Mouse (Mus musculus): ENCODE results near the gene Olfr126. TPM values are rescaled to one million over a fixed set of nuclear protein-coding genes. Genes with fewer than 3 reads are reported as not detected.

Gene Olfr126
- not detected for total RNA-seq (2021)
- polyA plus RNA-seq (2012; rRNA removed): not detected in 2 replicates
- long read RNA-seq: 0 reads

GRCm38 (mm10) chr17:37847183-37847582, at the start of gene Olfr126:
Gene Olfr126, plus strand, starts transcription at chr17:37847483.
- no peak for DNase-seq

GRCm38 (mm10) chr17:37799588-37799987, 47.7 kb upstream of the Olfr126 start, which contains the start of gene Olfr124:
Gene Olfr124, plus strand, starts transcription at chr17:37799888.
- DNase-seq: no peak

DNA sequence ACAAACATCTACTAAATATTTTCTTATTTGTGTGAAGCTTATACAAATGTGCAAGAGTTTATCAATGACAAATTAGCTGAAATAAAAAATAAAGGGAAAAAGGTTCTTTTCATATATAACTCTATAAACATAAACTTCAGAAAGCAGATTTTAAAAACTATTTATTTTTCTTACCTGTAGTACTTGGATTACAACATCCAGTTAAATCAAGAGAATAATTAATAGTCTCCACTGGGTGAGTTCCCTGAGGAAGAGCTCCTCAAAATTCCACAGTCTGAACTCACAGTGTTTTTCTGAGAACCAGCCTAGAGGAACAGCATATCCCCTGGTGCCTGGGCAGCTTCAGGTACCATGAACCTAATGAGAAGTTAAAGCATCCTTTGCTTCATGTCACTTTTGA, 14.6 kb upstream of the Olfr126 start, which contains the start of gene Olfr125:
Gene Olfr125 (plus strand): TSS at position 301 of the 400 bp plus-strand sequence.
- DNase-seq: no peak

DNA sequence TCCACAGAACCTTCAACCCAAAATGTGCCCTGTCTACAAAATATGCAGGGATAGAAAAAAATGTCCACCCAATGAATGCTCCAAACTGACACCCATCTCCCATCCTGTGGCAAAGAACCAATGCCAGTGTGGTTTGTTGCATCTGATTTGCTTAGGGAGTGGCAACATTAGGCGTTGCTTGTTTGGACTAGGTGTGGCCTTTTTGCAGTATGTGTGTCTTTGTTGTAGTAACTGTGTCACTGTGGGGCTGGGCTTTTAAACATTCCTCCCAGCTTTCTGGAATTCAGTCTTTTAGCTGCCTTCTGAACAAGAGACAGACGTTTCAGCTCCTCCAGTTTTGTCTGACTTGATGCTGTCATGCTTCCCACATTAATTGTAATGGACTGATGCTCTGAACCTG, 16.6 kb downstream of the Olfr126 start:
- no peak for DNase-seq

DNA sequence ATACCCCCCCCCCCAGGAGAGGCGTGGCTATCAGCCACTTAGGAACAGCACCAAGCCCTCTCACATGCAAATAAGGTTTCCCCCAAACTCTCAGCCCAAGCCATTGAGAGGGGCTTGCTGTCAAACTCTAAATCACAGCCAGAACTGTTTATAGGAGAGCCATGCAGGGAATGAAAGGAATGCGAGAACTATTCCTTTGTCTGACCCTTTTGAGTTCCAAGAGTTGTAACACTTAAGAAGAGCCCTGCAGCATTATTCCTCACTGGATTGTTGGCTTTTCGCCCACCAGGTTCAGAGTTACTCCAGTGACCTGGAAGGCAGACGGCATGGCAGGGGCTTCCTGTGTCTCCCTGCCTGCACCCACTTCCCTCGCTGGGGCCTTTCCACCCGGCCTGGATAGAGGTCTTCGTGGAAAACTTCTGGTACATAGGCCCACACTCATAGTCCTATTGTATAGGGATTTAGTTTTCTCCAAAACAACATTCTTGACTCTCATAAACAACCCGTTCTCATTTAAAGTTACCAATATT, 22.5 kb downstream of the Olfr126 start:
- DNase-seq: no peak

GRCm38 (mm10) chr17:37873830-37874229, 26.5 kb downstream of the Olfr126 start:
- DNase-seq: no peak

DNA sequence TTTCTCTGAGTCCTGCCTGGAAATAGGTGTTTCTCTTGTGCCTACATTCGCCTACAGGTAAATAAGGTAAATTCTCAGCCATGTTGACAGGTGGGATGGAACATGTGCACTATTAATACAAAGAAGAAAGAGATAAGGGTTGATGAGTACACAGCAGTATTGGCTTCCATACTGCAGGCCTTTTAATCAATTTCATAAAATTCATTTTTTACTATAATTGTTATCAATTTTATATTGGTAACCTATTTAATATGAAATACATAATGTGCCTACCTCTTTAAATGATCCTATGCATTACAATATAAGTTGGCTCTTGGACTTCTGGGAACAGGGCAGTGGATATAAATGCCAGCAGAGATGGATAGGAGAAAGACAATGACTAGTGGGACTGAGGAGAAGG, 52.9 kb downstream of the Olfr126 start, which contains the start of gene Olfr127:
Gene Olfr127 (plus strand): TSS at position 301 of the 400 bp plus-strand sequence.
- DNase-seq: no peak

Other genes with a start within 250 kb of the Olfr126 start
- not detected for gene Olfr115, start 220.4 kb upstream of the Olfr126 start, total RNA-seq (2021)
- not detected in 2 replicates for gene Olfr115, start 220.4 kb upstream of the Olfr126 start, polyA plus RNA-seq (2012; rRNA removed)
- gene Olfr116, start 220.3 kb upstream of the Olfr126 start, total RNA-seq (2021): not detected
- not detected in 2 replicates for gene Olfr116, start 220.3 kb upstream of the Olfr126 start, polyA plus RNA-seq (2012; rRNA removed)
- not detected for gene Olfr117, start 183.7 kb upstream of the Olfr126 start, total RNA-seq (2021)
- gene Olfr117, start 183.7 kb upstream of the Olfr126 start, polyA plus RNA-seq (2012; rRNA removed): not detected in 2 replicates
- gene Olfr118, start 180.5 kb upstream of the Olfr126 start, total RNA-seq (2021): not detected
- not detected in 2 replicates for gene Olfr118, start 180.5 kb upstream of the Olfr126 start, polyA plus RNA-seq (2012; rRNA removed)
- not detected for gene Olfr119, start 150.9 kb upstream of the Olfr126 start, total RNA-seq (2021)
- not detected in 2 replicates for gene Olfr119, start 150.9 kb upstream of the Olfr126 start, polyA plus RNA-seq (2012; rRNA removed)
- not detected for gene Olfr120, start 125.7 kb upstream of the Olfr126 start, total RNA-seq (2021)
- gene Olfr120, start 125.7 kb upstream of the Olfr126 start, polyA plus RNA-seq (2012; rRNA removed): not detected in 2 replicates
- gene Olfr121, start 98.6 kb upstream of the Olfr126 start, total RNA-seq (2021): not detected
- gene Olfr121, start 98.6 kb upstream of the Olfr126 start, polyA plus RNA-seq (2012; rRNA removed): not detected in 2 replicates
- not detected for gene Olfr122, start 78.9 kb upstream of the Olfr126 start, total RNA-seq (2021)
- not detected in 2 replicates for gene Olfr122, start 78.9 kb upstream of the Olfr126 start, polyA plus RNA-seq (2012; rRNA removed)
- not detected for gene Olfr123, start 54.0 kb upstream of the Olfr126 start, total RNA-seq (2021)
- gene Olfr123, start 54.0 kb upstream of the Olfr126 start, polyA plus RNA-seq (2012; rRNA removed): not detected in 2 replicates
- not detected for gene Olfr124, start 47.6 kb upstream of the Olfr126 start, total RNA-seq (2021)
- gene Olfr124, start 47.6 kb upstream of the Olfr126 start, polyA plus RNA-seq (2012; rRNA removed): not detected in 2 replicates
- gene Olfr125, start 14.5 kb upstream of the Olfr126 start, total RNA-seq (2021): not detected
- not detected in 2 replicates for gene Olfr125, start 14.5 kb upstream of the Olfr126 start, polyA plus RNA-seq (2012; rRNA removed)
- gene Olfr127, start 53.0 kb downstream of the Olfr126 start, total RNA-seq (2021): not detected
- not detected in 2 replicates for gene Olfr127, start 53.0 kb downstream of the Olfr126 start, polyA plus RNA-seq (2012; rRNA removed)
- gene Olfr128, start 73.1 kb downstream of the Olfr126 start, total RNA-seq (2021): not detected
- gene Olfr128, start 73.1 kb downstream of the Olfr126 start, polyA plus RNA-seq (2012; rRNA removed): not detected in 2 replicates
- not detected for gene Olfr761, start 105.6 kb downstream of the Olfr126 start, total RNA-seq (2021)
- not detected in 2 replicates for gene Olfr761, start 105.6 kb downstream of the Olfr126 start, polyA plus RNA-seq (2012; rRNA removed)
- not detected for gene Olfr129, start 212.6 kb downstream of the Olfr126 start, total RNA-seq (2021)
- not detected in 2 replicates for gene Olfr129, start 212.6 kb downstream of the Olfr126 start, polyA plus RNA-seq (2012; rRNA removed)
- gene Olfr130, start 216.4 kb downstream of the Olfr126 start, total RNA-seq (2021): not detected
- not detected in 2 replicates for gene Olfr130, start 216.4 kb downstream of the Olfr126 start, polyA plus RNA-seq (2012; rRNA removed)
- gene Olfr131, start 241.2 kb downstream of the Olfr126 start, total RNA-seq (2021): not detected
- gene Olfr131, start 241.2 kb downstream of the Olfr126 start, polyA plus RNA-seq (2012; rRNA removed): not detected in 2 replicates

All from adrenal gland, adult 2 months (tissue).